Mouse (Mus musculus): ENCODE data around the gene Map9. TPM values are rescaled to one million over a fixed set of nuclear protein-coding genes. Genes with fewer than 3 reads are reported as not detected.
"Not testable (repeated sequence)": the region's sequence is repeated elsewhere in the genome, so short reads cannot be mapped to it uniquely, and the experiment has no call there.

The Map9 gene
- total RNA-seq (2021) = 10 to 100 TPM; 90.2 to 94.9 TPM
- long read RNA-seq, experiment 1, full-length matches to known transcripts = 13 of 26 reads
- long read RNA-seq, experiment 1, partial matches to known transcripts = 9 of 26 reads
- long read RNA-seq, experiment 1, other reads (novel, unspliced or antisense) = 4 of 26 reads
- long read RNA-seq, experiment 2, full-length matches to known transcripts = 5 of 22 reads
- long read RNA-seq, experiment 2, partial matches to known transcripts = 3 of 22 reads
- long read RNA-seq, experiment 2, other reads (novel, unspliced or antisense) = 14 of 22 reads

- peak; percentile 95 to 99 for DNase-seq (ENCODE audit: low spot score in 2 of 2)
Observed at GRCm38 (mm10) chr3:82357797-82358524, at the start of gene Map9. Map9 (plus strand) TSS chr3:82358044.

- no peak for DNase-seq (ENCODE audit: low spot score in 2 of 2)
Observed at GRCm38 (mm10) chr3:82315728-82316127, 42.1 kb upstream of the Map9 start.

GRCm38 (mm10) chr3:82326736-82327135 is 31.1 kb upstream of the Map9 start:
- DNase-seq (ENCODE audit: low spot score in 2 of 2) = not testable (repeated sequence)

- no peak for DNase-seq (ENCODE audit: low spot score in 2 of 2)
Observed at GRCm38 (mm10) chr3:82332067-82332466, 25.8 kb upstream of the Map9 start.

- no peak for DNase-seq (ENCODE audit: low spot score in 2 of 2)
Observed at GRCm38 (mm10) chr3:82332536-82332935, 25.3 kb upstream of the Map9 start.

- peak; percentile 43 to 77 for DNase-seq (ENCODE audit: low spot score in 2 of 2)
Observed at GRCm38 (mm10) chr3:82333128-82333969, 24.5 kb upstream of the Map9 start.

GRCm38 (mm10) chr3:82340111-82340510 is 17.7 kb upstream of the Map9 start:
- no peak for DNase-seq (ENCODE audit: low spot score in 2 of 2)

GRCm38 (mm10) chr3:82348277-82348860 is 9.5 kb upstream of the Map9 start:
- DNase-seq (ENCODE audit: low spot score in 2 of 2) = no peak

- no peak for DNase-seq (ENCODE audit: low spot score in 2 of 2)
Observed at GRCm38 (mm10) chr3:82350321-82350720, 7.5 kb upstream of the Map9 start.

GRCm38 (mm10) chr3:82357340-82357739 is 504 bp upstream of the Map9 start:
- no peak for DNase-seq (ENCODE audit: low spot score in 2 of 2)

GRCm38 (mm10) chr3:82359036-82359435 is 1.2 kb downstream of the Map9 start:
- no peak for DNase-seq (ENCODE audit: low spot score in 2 of 2)

GRCm38 (mm10) chr3:82362452-82362851 is 4.6 kb downstream of the Map9 start:
- DNase-seq (ENCODE audit: low spot score in 2 of 2) = no peak

GRCm38 (mm10) chr3:82364505-82364904 is 6.7 kb downstream of the Map9 start:
- DNase-seq (ENCODE audit: low spot score in 2 of 2) = no peak

- DNase-seq (ENCODE audit: low spot score in 2 of 2) = no peak
Observed at GRCm38 (mm10) chr3:82364988-82365387, 7.1 kb downstream of the Map9 start.

GRCm38 (mm10) chr3:82369063-82369860 is 11.4 kb downstream of the Map9 start:
- no peak for DNase-seq (ENCODE audit: low spot score in 2 of 2)

- no peak for DNase-seq (ENCODE audit: low spot score in 2 of 2)
Observed at GRCm38 (mm10) chr3:82370439-82371011, 12.7 kb downstream of the Map9 start.

- no peak for DNase-seq (ENCODE audit: low spot score in 2 of 2)
Observed at GRCm38 (mm10) chr3:82376965-82377364, 19.1 kb downstream of the Map9 start.

- no peak for DNase-seq (ENCODE audit: low spot score in 2 of 2)
Observed at GRCm38 (mm10) chr3:82382325-82382724, 24.5 kb downstream of the Map9 start.

GRCm38 (mm10) chr3:82385091-82385490 is 27.2 kb downstream of the Map9 start:
- no peak for DNase-seq (ENCODE audit: low spot score in 2 of 2)

- no peak for DNase-seq (ENCODE audit: low spot score in 2 of 2)
Observed at GRCm38 (mm10) chr3:82405830-82406229, 48.0 kb downstream of the Map9 start.
